Mouse (Mus musculus): ENCODE data around the gene Tshz3.

DNA sequence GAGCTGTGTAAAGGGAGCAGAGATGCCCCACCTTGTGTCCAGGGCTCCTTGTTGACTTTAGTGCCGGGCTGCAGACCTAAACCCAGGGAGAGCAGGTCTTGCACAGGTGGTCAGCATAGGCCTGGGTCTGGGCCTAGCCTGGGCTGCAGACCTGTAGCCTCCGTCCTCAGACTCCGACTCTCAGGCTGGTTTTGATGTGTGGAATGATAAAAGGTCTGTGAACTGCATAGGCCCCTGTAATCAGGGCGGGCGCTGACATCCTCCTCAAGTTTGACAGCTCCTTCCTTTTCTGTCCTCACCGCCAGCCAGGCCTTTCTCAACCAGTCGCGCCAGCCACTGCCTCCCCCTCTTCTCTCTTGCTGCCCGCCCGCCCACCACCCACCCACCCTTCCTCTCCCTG lies 8.7 kb downstream of the Tshz3 start:
- no peak for TF ChIP-seq CTCF (IDR thresholded peaks at IDR 0.05)
- no peak for TF ChIP-seq EP300 (IDR thresholded peaks at IDR 0.05; ENCODE audit: insufficient read depth, low read depth, low read length)
- no peak for TF ChIP-seq POLR2A (IDR thresholded peaks at IDR 0.05; ENCODE audit: insufficient read depth, low read depth, low read length)

All from heart, adult 2 months (tissue).